Mouse (Mus musculus) forebrain, embryonic 10.5 days (tissue): ENCODE results near the gene Gm49387. TPM values are rescaled to one million over a fixed set of nuclear protein-coding genes. Genes with fewer than 3 reads are reported as not detected.
"Not testable (repeated sequence)": the region's sequence is repeated elsewhere in the genome, so short reads cannot be mapped to it uniquely, and the experiment has no call there.

Experiments
- DNase-seq: peaks from one replicate; pipeline ENCODE4 v3.0.0-alpha.2; 2017; ENCODE audit warnings: low spot score; ENCODE audit errors: extremely low spot score
- H3K27ac ChIP-seq: fragments of 300-500 bp; sonication (generic); 2 replicates; pipeline ENCODE4 v1.5.1; 2016; ENCODE audit warnings: mild to moderate bottlenecking
- H3K27me3 ChIP-seq: fragments of 300-500 bp; sonication (generic); 2 replicates; pipeline ENCODE4 v1.6.1; 2016; ENCODE audit warnings: mild to moderate bottlenecking; ENCODE audit not compliant: poor library complexity, severe bottlenecking
- H3K36me3 ChIP-seq: fragments of 300-500 bp; sonication (generic); replicated peaks from 2 replicates; pipeline ENCODE4 v1.6.1; 2016; ENCODE audit warnings: mild to moderate bottlenecking, moderate library complexity
- H3K4me1 ChIP-seq: fragments of 300-500 bp; sonication (generic); 2 replicates; pipeline ENCODE4 v1.6.1; 2016
- H3K4me3 ChIP-seq: fragments of 300-500 bp; sonication (generic); 2 replicates; pipeline ENCODE4 v1.5.1; 2016; ENCODE audit warnings: mild to moderate bottlenecking, moderate library complexity
- H3K9me3 ChIP-seq: fragments of 300-500 bp; sonication (generic); 2 replicates; pipeline ENCODE4 v1.6.1; 2016; ENCODE audit warnings: mild to moderate bottlenecking, moderate library complexity
- WGBS: fragments of 180-500 bp; shearing (Covaris S2); methylation state at CpG from one replicate; pipeline ENCODE4 v1.1.7; 2016; 5-methylcytosine and 5-hydroxymethylcytosine counted together
- polyA plus RNA-seq: library from polyadenylated mRNA; unstranded; fragments of >200 nt; fragmentation: Nextera tagmentation; extraction: Ambion mirVana; gene quantifications from 2 replicates; pipeline ENCODE4 v1.2.1, GENCODE M21; 2016

Gm49387 gene
- polyA plus RNA-seq, 1 experiment from 2014 or later = 0.10 TPM

GRCm38 (mm10) chr14:31604916-31605315 is 35.8 kb downstream of the Gm49387 start:
- 87% methylated on average over 5 of the region's 5 CpGs for WGBS
- no peak overlapping the region for H3K4me3 ChIP-seq
- H3K4me1 ChIP-seq = no peaks in the 10 kb centered on the region
- H3K9me3 ChIP-seq = no peaks in the 10 kb centered on the region
- no peak overlapping the region for H3K27ac ChIP-seq
- no peaks in the 10 kb centered on the region for H3K36me3 ChIP-seq
- H3K27me3 ChIP-seq = no peaks in the 10 kb centered on the region
- no peak for DNase-seq

- not testable (repeated sequence) for H3K4me1 ChIP-seq, H3K4me3 ChIP-seq, H3K27me3 ChIP-seq, H3K27ac ChIP-seq, DNase-seq, H3K36me3 ChIP-seq, H3K9me3 ChIP-seq
- 88% methylated on average over 6 of the region's 6 CpGs for WGBS
Measured at GRCm38 (mm10) chr14:31602616-31602979, 38.1 kb downstream of the Gm49387 start.

GRCm38 (mm10) chr14:31601908-31602615 is 38.6 kb downstream of the Gm49387 start:
- H3K4me3 ChIP-seq = no peak overlapping the region
- H3K9me3 ChIP-seq = no peaks in the 10 kb centered on the region
- H3K27me3 ChIP-seq = no peaks in the 10 kb centered on the region
- H3K4me1 ChIP-seq = no peaks in the 10 kb centered on the region
- no peak overlapping the region for H3K27ac ChIP-seq
- no peaks in the 10 kb centered on the region for H3K36me3 ChIP-seq
- no peak for DNase-seq
- WGBS = 93% methylated on average over 14 of the region's 14 CpGs

DNA sequence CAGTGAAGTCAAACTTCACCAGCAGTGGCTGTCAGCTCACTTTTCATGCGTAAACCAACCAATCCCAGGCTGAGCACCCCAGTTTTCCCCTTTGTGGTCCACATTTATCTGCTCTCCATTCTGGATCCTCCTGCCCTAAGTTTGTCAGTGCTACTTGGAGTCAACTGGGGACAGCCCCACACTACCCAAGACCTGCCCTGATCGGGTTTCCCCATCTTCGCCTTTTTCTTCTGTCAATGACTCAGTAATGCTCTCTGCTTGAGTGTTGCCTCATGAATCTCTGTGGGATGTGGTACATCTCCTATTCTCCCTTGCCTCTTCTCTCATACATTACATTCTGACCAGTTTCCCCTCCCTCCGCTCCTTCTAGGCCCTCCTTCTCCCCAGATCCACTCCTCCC is 43.2 kb downstream of the Gm49387 start:
- Histone ChIP-seq H3K27me3 (no peaks in the 10 kb centered on the region), H3K27ac (no peak overlapping the region), H3K36me3 (no peaks in the 10 kb centered on the region), H3K4me3 (no peak overlapping the region), H3K9me3 (no peaks in the 10 kb centered on the region), H3K4me1 (no peaks in the 10 kb centered on the region)
- no peak for DNase-seq
- WGBS = 92% methylated on average over 4 of the region's 4 CpGs

DNA sequence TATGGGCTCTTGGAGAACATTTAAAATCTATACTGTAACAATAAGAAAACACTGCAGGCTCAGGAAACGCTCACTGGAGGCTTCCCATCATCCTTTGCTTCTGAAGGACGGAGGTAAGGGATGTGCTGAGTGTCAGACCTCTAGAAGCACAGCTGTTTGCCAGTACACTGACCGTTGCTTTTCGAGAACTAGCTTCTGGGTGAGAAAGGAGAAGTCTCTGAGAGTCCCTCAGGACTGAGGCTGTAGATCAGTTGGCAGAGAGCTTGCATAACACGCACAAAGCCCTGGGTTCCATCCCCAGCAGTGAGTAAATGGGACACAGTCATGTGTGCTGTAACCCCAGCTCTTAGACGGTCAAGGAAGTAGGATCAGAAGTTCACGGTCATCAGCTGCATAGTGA is 44.3 kb downstream of the Gm49387 start:
- no peak overlapping the region for H3K27ac ChIP-seq
- H3K27me3 ChIP-seq = no peaks in the 10 kb centered on the region
- no peak for DNase-seq
- WGBS = 86% methylated on average over 7 of the region's 7 CpGs
- H3K4me1 ChIP-seq = no peaks in the 10 kb centered on the region
- H3K4me3 ChIP-seq = no peak overlapping the region
- H3K36me3 ChIP-seq = no peaks in the 10 kb centered on the region
- H3K9me3 ChIP-seq = no peaks in the 10 kb centered on the region

GRCm38 (mm10) chr14:31594693-31595092 is 46.0 kb downstream of the Gm49387 start:
- Histone ChIP-seq H3K4me1 (no peaks in the 10 kb centered on the region), H3K27me3 (no peaks in the 10 kb centered on the region), H3K9me3 (no peaks in the 10 kb centered on the region), H3K4me3 (no peak overlapping the region), H3K27ac (no peak overlapping the region), H3K36me3 (no peaks in the 10 kb centered on the region)
- no peak for DNase-seq
- 84% methylated on average over 3 of the region's 3 CpGs for WGBS

GRCm38 (mm10) chr14:31593036-31593435 is 47.6 kb downstream of the Gm49387 start:
- no peaks in the 10 kb centered on the region for H3K27me3 ChIP-seq
- H3K9me3 ChIP-seq = no peaks in the 10 kb centered on the region
- WGBS = 85% methylated on average over 2 of the region's 2 CpGs
- no peak overlapping the region for H3K4me3 ChIP-seq
- H3K27ac ChIP-seq = no peak overlapping the region
- H3K4me1 ChIP-seq = no peaks in the 10 kb centered on the region
- DNase-seq = no peak
- no peaks in the 10 kb centered on the region for H3K36me3 ChIP-seq

GRCm38 (mm10) chr14:31591243-31591642 is 49.4 kb downstream of the Gm49387 start, which contains the start of gene Colq:
Gene Colq, minus strand, starts transcription at chr14:31591343.
- H3K4me3 ChIP-seq = no peak within 1 kb of the TSS

GRCm38 (mm10) chr14:31586451-31586850 is 54.2 kb downstream of the Gm49387 start:
- Histone ChIP-seq H3K36me3 (no peaks in the 10 kb centered on the region), H3K27me3 (no peaks in the 10 kb centered on the region), H3K27ac (no peak overlapping the region), H3K4me3 (no peak overlapping the region), H3K4me1 (no peaks in the 10 kb centered on the region), H3K9me3 (no peaks in the 10 kb centered on the region)
- no peak for DNase-seq
- WGBS = 90% methylated on average over 8 of the region's 8 CpGs

More at GRCm38 (mm10) chr14:31591243-31591642, 49.4 kb downstream of the Gm49387 start, which contains the start of gene Colq:
- whole genome bisulfite sequencing = 90% methylated on average over 3 of the region's 3 CpGs
- Histone ChIP-seq H3K9me3 (no peaks in the 10 kb centered on the region), H3K4me1 (no peaks in the 10 kb centered on the region), H3K27ac (no peak within 1 kb of the TSS), H3K36me3 (no peaks in the 10 kb centered on the region), H3K27me3 (no peaks in the 10 kb centered on the region)
- DNase-seq = no peak

GRCm38 (mm10) chr14:31583082-31583481 is 57.6 kb downstream of the Gm49387 start:
- Histone ChIP-seq H3K27ac (no peak overlapping the region), H3K36me3 (no peaks in the 10 kb centered on the region), H3K4me3 (no peak overlapping the region), H3K9me3 (peaks cover 6% of the 10 kb centered on the region), H3K4me1 (no peaks in the 10 kb centered on the region), H3K27me3 (no peaks in the 10 kb centered on the region)
- WGBS = 88% methylated on average over 9 of the region's 9 CpGs
- no peak for DNase-seq

DNA sequence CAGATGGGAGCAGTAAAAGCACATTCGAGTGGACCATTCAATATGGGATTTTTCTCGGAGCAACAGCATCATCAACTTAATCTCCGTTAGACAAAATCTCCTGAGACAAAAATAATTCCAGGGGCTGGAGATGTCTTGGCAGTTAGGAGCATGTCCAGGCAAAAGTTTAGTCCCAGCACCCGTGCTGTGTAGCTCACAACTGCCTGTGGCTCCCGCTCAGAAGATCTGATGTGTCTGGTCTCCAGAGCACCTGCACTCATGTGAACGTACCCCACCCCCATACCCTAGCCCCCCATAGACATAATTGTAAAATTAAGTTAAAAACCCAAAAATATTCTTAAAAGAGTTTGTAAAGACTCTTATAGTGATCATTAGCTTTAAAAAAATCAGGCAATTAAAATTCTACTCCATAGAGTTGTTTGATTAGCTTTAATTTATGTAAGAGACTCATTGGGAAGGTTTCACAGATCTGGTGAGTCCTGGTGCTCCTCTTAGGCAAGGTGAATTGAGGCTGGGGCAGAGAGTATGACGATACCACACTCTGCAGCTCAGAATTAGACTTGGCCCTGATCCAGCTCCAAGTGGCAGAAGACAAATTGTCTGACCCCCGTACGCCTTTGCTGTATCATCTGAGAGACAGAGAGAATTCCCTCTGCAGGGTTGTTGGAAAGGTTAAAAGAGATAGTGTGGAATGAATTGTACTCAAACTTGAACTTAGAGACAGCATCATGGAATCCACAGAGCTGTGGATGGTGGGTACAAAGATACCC is 62.5 kb downstream of the Gm49387 start:
- H3K27ac ChIP-seq = no peak overlapping the region
- no peak for DNase-seq
- no peaks in the 10 kb centered on the region for H3K27me3 ChIP-seq
- H3K4me1 ChIP-seq = peaks cover 21% of the 10 kb centered on the region
- no peaks in the 10 kb centered on the region for H3K36me3 ChIP-seq
- peaks cover 6% of the 10 kb centered on the region for H3K9me3 ChIP-seq
- WGBS = 76% methylated on average over 9 of the region's 9 CpGs
- H3K4me3 ChIP-seq = no peak overlapping the region

- DNase-seq = no peak
- Histone ChIP-seq H3K27me3 (no peaks in the 10 kb centered on the region), H3K4me3 (no peak overlapping the region), H3K36me3 (no peaks in the 10 kb centered on the region), H3K9me3 (peaks cover 6% of the 10 kb centered on the region), H3K27ac (no peak overlapping the region), H3K4me1 (peaks cover 21% of the 10 kb centered on the region)
- 59% methylated on average over 10 of the region's 10 CpGs for WGBS
Measured at GRCm38 (mm10) chr14:31576846-31577697, 63.6 kb downstream of the Gm49387 start.
